Mouse (Mus musculus) granulocyte monocyte progenitor cell, adult 5-6 weeks (primary cell): Measurements from ENCODE around the gene Cfap54. TPM values are rescaled to one million over a fixed set of nuclear protein-coding genes. Genes with fewer than 3 reads are reported as not detected.

Experiments used
- ATAC-seq: replicated peaks from 2 replicates; pipeline ENCODE4 v1.8.0; 2016; ENCODE audit warnings: mild to moderate bottlenecking, moderate TSS enrichment, inconsistent platforms; ENCODE audit not compliant: poor library complexity, severe bottlenecking
- total RNA-seq, 2 experiments: library from RNA; stranded (forward) in 1 of 2; stranded (reverse) in 1 of 2; fragments of 200-712, 200-1000 nt in 1 of 2; fragments of >200 nt in 1 of 2; fragmentation: Nextera tagmentation in 1 of 2; gene quantifications; 2 replicates each; pipeline ENCODE4 v1.2.3; 2014 to 2017

The Cfap54 gene
- total RNA-seq, 2 experiments from 2014 or later = 0.11 to 0.82 TPM

DNA sequence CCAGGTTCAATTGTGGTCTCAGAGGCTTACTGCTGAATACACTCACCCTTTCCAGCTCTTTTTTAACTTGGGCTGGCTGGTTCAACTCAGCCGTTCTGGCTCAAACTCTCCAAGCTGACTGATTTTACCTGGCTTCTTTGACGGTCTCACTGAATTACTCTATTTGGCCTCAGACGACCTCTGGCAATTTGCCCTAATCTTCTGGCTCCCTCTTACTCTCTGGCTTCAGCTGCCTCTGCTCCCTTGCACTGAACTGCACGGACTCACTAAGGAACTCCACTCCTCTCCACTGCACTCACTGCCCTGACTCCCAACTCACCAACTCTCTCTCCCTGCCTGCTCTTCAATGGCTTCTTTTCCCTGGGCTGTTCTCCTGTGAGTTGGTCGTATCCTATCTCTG is 20.9 kb upstream of the Cfap54 start:
- no peak for ATAC-seq

DNA sequence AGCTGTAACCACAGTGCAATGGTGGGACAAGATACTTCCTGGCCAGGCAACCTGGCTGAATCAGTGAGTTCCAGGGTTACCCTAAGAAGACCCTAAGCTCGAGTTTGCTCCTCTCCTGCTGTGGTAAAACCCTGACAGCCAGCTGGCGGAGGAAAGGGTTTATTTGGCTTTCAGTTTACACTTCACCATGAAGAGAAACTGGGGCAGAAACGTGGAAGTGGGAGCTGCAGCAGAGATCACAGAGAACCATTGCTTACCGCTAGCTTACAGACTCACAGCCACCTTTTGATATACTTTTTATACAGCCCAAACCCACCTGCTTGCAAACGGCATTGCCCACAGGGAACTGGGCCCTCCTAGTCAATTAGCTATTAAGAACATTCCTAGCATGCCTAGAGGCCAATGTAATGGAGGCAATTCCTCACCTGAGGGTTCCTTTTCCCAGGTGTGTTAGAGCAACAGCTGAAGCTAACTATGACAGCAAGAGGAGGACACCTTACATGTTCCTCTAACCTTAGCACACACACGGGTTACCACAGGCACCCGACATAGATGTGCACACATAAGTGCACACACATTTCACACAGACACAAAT is 16.9 kb upstream of the Cfap54 start:
- ATAC-seq = 0 out of 2 replicates have a peak, but pooled peaks have one; percentile 12

DNA sequence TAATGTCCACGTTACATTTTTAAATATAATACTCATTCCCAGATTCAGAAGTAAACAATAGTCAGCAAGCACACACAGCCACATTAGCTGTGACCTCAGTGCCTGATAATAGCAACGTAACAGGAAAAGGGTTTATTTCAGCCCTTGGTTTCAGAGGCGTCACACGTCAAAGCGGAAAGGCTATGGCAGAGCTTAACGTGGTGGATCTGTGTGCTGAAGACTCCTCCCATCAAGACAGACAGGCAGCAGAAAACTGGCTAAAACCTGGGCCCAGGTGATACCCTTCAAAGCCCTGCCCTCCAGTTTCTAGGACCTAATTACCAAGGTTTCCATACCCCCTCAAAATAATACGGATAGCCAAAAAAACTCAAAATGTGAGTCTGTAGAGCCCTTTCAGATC is 16.0 kb upstream of the Cfap54 start:
- ATAC-seq = no peak

DNA sequence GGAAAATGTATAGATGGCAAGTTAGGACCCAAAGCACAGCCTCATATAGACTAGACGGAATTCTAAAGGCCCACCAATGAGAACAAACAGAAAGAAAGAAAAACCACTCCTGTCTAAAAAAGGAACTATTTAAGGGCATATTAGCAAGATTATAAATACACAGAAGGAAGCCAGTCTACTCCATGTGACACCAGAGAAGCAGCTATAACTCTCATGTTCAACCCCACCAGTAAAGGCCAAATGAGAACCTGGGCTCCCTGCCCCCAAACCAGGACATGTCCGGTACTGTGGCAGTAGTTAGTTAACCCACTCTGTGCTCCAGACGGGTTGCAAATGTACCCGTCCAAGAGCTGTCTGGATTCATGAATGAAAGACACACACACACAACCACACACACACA is 14.4 kb upstream of the Cfap54 start:
- peak; percentile 37; the same call in 1 of the 2 replicates for ATAC-seq

DNA sequence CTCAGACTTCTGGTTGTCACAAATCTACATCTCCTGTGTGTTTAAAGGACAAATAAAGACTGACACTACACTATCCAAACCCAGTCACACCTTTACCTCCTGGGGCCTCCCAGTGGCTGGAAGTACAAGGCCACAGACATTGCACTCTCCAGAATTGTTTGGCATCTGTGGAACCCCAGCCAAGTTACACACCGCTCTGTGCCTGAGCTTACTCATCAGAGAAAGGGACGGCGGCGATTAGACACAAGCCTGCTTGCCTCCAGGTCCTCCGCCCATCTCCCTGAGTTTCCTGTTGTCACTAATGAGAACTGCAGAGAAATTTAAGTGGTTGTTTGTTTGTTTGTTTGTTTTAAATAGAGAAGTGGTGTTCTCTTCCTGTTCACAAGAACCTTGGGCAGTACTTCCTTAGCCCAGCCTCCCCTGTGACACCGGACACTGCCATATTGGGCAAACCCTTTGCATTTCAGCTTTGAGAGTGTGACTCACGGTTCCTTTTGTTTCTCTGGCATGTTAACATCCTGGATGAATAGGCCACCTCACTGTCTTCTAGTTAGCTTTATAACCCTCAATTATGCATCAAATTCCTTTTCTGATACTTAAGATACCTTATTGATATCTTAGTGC is 13.7 kb upstream of the Cfap54 start:
- peak; percentile 88 for ATAC-seq

DNA sequence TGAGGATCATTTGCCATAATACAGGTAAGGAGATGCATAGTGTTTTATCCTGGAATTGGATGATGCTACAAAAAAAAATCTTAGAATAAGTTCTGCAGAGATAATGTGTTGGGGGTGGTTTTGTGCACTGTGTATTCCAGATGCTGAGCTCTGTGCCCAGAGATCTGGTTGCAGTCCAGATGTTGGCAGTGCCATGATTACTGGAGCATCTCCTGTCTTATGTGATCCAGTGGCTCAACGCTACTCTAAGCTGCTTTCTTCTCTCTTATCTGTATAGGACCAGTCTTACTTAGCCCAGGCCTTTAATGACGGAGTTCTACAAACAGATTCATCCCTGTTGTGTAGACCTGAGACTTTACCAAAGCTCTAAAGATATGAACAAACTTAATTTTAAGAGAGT is 10.5 kb upstream of the Cfap54 start:
- ATAC-seq = no peak

DNA sequence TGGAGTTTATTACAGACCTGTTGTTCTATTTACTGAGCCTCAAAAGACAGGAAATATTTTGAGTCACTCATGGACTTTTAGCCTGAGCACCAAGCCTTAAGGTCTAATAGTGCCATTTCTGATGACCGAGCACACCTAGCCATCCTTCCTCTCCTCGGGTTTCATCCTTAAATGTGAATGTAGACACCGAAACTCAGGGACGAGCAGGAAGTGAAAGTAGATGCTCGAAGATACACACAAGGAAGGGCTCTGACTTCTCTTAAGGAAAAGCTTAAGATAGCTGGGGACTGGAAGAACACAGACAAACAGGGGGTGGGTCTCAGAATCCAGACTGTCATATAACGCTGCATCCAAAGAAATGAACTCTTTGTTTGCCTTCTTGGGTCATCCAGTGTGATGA is 8.8 kb upstream of the Cfap54 start:
- ATAC-seq = peak; percentile 85

DNA sequence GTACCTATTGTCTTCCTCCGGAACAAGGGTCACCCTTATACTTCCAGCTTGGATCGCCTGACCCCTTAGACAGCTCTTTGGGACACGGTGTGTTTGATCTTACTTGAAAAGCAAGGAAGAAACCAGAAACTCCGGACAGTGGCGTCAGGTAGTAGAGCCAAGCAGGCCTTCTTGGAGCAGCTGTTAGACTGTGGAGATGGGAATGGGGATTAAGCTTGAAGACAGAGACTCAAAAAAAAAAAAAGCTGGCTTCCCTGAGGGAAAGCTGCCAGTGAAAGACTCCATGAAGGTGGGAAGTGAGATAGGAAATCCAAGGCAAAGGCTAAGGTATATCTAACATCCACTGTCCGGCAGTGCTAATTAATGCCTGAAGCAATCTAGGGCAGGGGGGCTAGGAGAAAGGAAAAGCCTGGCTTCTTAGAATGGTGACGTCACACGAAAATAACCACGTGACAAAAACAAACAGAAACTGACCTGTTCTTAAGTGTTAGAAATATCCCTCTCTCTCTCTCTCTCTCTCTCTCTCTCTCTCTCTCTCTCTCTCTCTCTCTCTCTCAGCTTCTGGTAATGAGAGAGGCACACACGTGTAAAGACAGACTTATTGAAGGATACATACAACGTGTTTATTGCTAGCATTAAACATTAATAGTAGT is 7.1 kb upstream of the Cfap54 start:
- ATAC-seq = no peak

DNA sequence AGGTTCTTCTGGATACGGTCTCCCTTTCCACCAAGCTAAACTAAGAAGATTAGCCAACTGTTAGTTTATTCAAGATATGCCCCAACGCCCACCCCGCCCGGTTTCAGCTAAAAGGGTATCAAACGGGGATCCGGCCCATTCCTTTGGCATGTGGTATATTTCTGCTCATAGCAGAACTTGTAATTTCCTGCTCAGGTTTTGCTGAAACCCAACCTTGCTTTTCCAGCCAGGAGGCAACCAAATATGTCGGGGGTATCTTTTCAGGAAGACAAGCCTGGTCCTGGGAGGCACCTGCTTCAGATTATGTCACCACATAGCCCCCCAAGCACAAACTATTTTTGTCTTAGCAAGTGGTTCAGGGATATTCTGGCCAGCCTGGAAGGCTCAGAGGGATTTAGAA is 6.1 kb upstream of the Cfap54 start:
- ATAC-seq = no peak

DNA sequence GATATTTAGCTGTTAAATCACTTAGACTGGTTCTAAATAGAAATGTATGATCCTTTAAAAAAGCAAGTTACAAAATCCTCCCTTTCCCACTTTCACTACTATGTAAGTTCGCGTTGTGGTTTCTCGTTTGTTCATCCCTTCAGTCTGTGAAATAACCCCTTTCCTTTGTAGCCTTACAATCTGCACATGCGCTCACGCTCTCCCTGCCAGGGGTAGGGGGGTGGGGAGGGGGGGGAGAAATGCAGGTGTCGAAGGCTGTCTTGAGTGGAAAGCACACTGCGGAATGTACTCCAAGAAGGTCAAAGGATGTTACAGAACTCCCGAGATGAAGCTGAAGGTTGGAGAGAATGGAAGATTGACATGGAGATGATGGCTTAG is 2.5 kb upstream of the Cfap54 start:
- 0 out of 2 replicates have a peak, but pooled peaks have one; percentile 18 for ATAC-seq

DNA sequence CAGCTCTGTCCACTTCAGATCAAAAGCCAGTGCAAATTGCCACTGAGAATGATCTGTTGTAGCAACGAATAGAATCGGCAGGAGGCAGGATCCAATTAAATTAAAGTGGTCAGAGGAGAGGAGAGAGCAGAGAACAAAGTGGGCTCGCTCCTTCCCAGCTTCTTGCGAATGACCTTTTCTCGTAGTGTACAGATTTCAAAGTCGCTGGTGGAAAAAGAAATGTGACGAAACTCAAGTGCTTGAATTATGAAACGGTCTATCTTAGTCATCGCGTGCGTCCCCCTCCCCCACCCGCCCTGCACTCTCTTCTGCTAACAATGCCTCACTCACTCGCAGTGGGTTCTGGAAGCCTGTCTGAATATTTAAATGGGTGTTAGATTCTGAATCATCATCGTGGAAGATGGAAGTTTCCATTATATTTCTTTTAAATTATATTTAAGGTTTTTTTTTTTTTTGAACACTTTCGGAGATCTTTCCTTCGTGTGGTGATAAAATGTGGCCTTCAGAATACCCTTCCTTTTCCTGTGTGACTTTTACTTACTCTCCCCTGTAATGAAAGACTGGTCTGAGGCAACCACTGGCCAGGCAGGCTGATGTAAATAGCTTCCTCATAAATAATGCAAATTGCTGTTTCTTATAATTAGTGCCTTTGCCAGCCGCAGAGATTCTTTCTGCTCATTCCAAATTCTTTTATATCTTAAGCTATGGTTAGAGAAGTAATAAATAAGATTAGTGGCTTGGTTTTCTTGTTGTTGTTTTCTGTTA is 2.0 kb upstream of the Cfap54 start:
- ATAC-seq = peak; percentile 45

DNA sequence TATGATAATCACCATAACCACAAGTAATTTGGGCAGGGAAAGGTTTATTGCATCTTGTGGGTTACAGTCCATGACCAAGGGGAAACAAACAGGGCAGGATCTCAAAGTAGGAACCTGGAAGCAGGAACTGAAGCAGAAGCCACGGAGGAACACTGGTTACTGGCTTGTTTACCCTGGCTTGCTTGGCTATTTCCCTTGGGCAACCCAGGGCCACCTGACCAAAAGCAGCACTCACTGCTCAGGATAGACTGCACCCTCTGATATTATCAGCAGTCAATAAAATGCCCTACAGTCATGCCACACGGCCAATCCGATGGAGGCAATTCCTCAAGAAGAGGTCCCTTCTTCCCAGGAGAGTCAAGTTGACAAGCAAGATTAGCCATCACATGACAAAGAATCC is 1.9 kb downstream of the Cfap54 start:
- peak; percentile 27 for ATAC-seq

DNA sequence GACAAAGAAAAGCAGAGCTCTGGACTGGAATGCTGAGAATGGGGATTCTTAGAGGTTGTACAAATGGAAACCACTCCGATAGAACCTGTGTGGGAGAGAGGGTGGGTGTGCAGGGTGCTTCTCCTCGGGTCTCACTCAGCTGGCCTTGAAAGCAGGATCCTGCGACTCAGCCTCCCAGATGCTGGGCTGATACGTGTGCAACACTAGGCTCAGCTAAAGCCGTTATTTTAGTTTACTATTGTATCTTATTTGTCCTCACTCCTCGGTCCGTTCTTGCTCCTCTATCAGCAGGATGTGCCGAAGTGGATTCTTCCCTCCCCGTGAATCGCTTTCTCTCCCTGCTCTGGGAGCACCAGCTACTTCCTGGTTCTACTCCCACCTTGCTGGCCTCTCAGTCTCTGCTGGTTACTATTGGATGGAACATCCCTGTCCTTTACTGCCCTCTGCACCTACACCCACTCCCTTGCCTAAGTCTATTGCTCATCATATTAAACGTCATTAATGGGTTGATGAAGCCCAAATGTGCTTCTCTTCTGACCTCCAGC is 3.4 kb downstream of the Cfap54 start:
- no peak for ATAC-seq

DNA sequence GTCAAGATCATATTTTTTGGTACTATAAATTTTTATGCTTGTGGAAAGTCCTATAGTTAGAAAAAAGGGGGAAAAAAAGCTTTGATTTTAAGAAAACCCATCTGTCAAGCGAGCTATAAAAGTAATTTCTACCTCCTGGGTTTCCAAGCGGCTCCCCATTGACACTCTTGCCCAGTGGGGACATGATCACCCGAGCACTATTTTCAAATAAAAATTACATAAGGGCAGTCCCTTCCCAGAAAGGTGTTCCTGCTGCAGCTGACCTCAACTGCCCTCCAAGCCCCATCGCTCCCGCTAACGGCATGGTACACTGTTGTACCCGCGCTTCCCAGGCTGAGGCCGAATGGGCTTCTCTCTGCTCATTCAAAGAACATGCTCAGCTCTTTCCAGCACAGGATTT is 5.0 kb downstream of the Cfap54 start:
- ATAC-seq = no peak

DNA sequence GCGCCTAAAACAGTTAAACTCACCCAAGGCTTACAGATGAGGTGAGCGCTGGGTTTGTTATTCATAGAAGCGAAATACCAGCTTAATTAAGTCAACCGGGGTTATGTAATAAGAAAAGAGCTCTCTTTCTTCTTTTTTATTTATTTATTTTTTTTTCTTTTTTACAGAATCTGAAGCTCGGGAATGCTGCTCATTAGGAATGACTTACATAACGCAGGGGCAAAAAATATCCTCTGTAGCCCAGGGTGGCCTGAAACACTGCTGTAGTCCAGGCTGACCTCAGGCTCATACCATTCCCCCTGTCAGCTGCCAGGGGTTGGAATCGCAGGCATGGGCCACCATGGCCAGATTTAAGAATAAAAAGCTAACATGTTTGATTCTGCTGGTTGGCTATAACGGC is 5.6 kb downstream of the Cfap54 start:
- ATAC-seq = no peak

DNA sequence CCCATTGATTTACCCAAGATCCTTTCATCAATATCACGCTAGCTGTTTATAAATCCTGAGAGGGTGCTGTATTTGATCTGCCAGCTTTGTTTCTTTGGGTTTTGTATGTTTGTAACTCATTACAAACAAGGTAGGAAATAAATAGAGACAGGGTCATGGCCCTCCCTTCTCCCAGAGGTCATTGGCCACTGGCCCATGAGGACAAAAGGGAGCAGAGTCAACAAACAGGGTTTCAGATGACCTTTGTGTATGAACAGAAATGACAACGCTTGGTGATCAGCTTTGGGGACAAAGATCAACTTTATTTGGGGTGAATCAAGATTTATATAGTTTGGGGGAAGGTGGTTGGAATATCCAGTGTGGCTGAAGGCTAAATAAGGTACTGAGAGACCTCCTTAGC is 8.6 kb downstream of the Cfap54 start:
- no peak for ATAC-seq

DNA sequence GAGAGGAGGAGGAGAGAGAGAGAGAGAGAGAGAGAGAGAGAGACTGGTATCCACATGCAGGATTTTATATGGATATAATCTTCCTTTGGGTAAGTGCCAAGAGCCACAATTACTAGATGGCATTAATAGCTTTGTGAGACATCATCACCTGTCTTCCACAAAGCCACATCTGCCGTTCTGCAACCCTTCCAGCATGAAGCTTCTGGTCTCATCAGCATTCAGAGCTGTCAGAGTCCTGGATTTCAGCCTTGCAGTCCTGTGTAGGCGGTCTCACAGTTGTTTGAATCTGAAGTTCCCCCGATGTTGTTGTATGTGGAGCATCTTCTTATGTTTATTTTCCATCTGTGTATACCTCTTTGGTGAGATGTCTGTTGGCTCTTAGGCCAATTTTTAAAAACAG is 9.7 kb downstream of the Cfap54 start:
- no peak for ATAC-seq

DNA sequence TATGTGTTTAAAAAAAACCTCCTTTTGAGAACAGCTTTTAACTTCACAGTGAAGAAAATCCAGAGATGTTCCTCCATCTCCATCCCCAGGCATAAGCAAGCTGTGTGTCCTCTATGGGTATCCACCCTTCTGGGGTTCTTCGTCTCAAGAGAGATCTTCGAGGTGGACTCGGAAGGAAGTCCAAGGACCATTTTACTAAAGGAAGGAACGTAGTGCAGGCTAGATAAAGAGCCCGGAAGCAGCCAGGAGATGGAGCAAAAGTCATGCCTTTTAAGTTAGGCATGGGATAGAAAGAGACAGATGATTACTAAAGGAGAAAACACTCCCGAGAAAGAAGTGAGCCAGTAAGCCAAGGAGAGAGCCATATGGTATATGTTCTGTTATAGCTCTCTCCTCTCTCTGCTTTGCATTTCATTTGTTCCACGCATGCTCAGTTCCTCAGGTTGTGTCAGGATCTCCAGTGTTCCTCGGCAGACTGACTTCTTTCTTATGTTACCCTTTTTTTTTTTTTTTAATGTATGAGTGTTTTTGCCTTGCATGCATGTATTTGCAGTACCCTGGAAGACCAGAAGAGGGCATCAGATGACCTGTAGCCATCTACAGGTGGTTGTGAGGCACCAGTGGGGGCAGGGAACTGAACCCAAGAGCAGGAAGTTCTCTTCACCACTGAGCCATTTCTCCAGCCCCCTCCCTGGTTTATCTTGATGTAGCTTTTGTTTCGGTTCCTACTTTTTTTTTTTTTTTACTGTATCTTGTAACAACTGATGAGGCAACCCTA is 11.1 kb downstream of the Cfap54 start:
- peak; percentile 93 for ATAC-seq

DNA sequence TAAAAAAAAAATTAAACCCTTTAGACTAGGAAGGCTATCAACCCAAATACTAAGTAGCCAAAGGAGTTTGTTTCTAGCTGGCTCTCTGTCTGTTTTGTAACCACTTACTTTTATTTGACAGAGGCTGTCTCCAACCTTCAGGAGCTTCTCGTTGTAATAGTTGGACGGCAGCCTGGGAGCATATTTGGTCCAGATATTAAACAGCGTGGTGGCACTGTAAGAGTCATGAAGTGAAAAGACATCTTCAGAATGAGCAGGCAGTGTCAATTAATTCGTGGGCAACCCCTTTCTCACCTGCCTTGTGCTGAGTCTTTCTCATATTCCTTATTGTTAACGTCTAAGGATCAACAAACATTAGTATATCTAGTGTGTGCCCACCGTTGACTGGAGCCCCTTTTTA is 11.7 kb downstream of the Cfap54 start:
- ATAC-seq = no peak

DNA sequence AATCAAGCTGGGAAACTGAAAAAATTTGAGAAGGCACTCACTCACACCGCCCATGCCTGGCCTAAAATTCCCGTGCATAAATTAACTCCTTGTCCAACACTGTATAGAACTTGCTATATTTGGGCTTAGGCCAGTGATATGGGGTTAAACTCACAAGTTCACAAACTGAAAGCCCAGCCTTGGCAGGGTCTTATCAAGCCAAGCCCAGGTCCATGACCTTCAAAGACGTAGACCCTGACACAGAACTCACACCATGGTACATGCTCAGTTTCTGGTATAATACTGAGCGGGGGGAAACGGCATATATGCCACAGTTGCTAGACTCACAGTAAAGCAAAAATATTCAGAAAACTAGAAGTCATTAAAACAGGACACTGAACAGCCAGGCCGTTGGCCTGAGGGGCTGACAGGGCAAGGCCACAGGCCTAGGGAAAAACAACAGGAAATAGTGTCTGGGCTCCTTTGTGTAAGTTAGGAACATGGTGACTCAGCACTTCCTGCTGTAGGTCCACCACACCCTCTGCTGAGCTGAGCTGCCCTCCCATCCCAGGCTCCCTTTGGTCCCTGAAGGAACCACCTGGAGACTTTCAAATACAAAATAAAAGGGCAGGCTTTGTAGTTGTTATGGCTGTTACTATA is 12.3 kb downstream of the Cfap54 start:
- ATAC-seq = peak; percentile 71
